Mouse (Mus musculus) liver, adult 2 months (tissue): ENCODE measurements around the gene A730071L15Rik.

ENCODE experiments used
- CTCF ChIP-seq: fragments of 200-500 bp; IDR thresholded peaks from 2 replicates; pipeline ENCODE4 v1.5.1; 2011; ENCODE audit warnings: low read depth, low read length, control low read depth
- POLR2A ChIP-seq: fragments of 200-500 bp; IDR thresholded peaks from 2 replicates; pipeline ENCODE4 v1.6.1; 2011; ENCODE audit warnings: low read length, control low read depth; ENCODE audit not compliant: insufficient read depth; ENCODE audit errors: extremely low read depth

GRCm38 (mm10) chr11:6163062-6163461, 36.8 kb upstream of the A730071L15Rik start:
- TF ChIP-seq POLR2A (no peak), CTCF (no peak)
